Mouse (Mus musculus): ENCODE data around the gene Mup2. TPM values are rescaled to one million over a fixed set of nuclear protein-coding genes. Genes with fewer than 3 reads are reported as not detected.
"Not testable (repeated sequence)": the region's sequence is repeated elsewhere in the genome, so short reads cannot be mapped to it uniquely, and the experiment has no call there.

Gene Mup2
- not detected in 2 replicates for polyA plus RNA-seq (2015; fragmentation: Nextera tagmentation; extraction: Ambion mirVana)

GRCm38 (mm10) chr4:60154189-60154588 is at the start of gene Mup2:
Gene Mup2, minus strand, starts transcription at chr4:60154289.
- not testable (repeated sequence) for H3K4me3 ChIP-seq; H3K4me2 ChIP-seq; H3K9ac ChIP-seq; H3K27me3 ChIP-seq; H3K27ac ChIP-seq; H3K9me3 ChIP-seq (replicated peaks); ATAC-seq (replicated peaks; ENCODE audit: insufficient number of reproducible peaks, insufficient read depth, low FRiP score, low read depth); H3K36me3 ChIP-seq; H3K4me1 ChIP-seq (replicated peaks)

Other genes with a start within 250 kb of the Mup2 start
- gene Slc46a2, start 239.2 kb downstream of the Mup2 start, polyA plus RNA-seq (2015; fragmentation: Nextera tagmentation; extraction: Ambion mirVana): 1.2 and 14.3 TPM in 2 replicates
- not detected in 2 replicates for gene Mup4, start 193.6 kb downstream of the Mup2 start, polyA plus RNA-seq (2015; fragmentation: Nextera tagmentation; extraction: Ambion mirVana)
- gene Mup6, start 190.0 kb downstream of the Mup2 start, polyA plus RNA-seq (2015; fragmentation: Nextera tagmentation; extraction: Ambion mirVana): not detected in 2 replicates
- not detected in 2 replicates for gene Mup7, start 83.8 kb downstream of the Mup2 start, polyA plus RNA-seq (2015; fragmentation: Nextera tagmentation; extraction: Ambion mirVana)
- gene Mup8, start 68.3 kb upstream of the Mup2 start, polyA plus RNA-seq (2015; fragmentation: Nextera tagmentation; extraction: Ambion mirVana): not detected in 2 replicates

Measured in heart, embryonic 15.5 days (tissue).